Mouse (Mus musculus): ENCODE data around the gene Cldn34b3. TPM values are rescaled to one million over a fixed set of nuclear protein-coding genes. Genes with fewer than 3 reads are reported as not detected.
"Not testable (repeated sequence)": the region's sequence is repeated elsewhere in the genome, so short reads cannot be mapped to it uniquely, and the experiment has no call there.

Gene Cldn34b3
- not detected in 2 replicates for polyA plus RNA-seq (2015; fragmentation: Nextera tagmentation; extraction: Ambion mirVana)

GRCm38 (mm10) chrX:76264004-76264403 lies at the start of gene Cldn34b3:
Gene Cldn34b3, plus strand, starts transcription at chrX:76264304.
- not testable (repeated sequence) for ATAC-seq; H3K9me3 ChIP-seq; H3K36me3 ChIP-seq; H3K9ac ChIP-seq; H3K27ac ChIP-seq; H3K4me1 ChIP-seq (replicated peaks); H3K4me3 ChIP-seq (replicated peaks); H3K4me2 ChIP-seq (replicated peaks); H3K27me3 ChIP-seq (replicated peaks)
- WGBS, result 88% methylated on average over 1 of the region's 1 CpGs

Other genes starting within 250 kb of the Cldn34b3 start
- gene Cldn34b4, start 129.0 kb downstream of the Cldn34b3 start, polyA plus RNA-seq (2015; fragmentation: Nextera tagmentation; extraction: Ambion mirVana), result not detected in 2 replicates

Data from intestine, embryonic 15.5 days (tissue).